Mouse (Mus musculus): Measurements from ENCODE around the gene Lipm. TPM values are rescaled to one million over a fixed set of nuclear protein-coding genes. Genes with fewer than 3 reads are reported as not detected.

Lipm gene
- polyA plus RNA-seq (2014; fragmentation: Nextera tagmentation; extraction: Ambion mirVana): not detected in 2 replicates

GRCm38 (mm10) chr19:34100633-34101032 lies at the start of gene Lipm:
Gene Lipm, plus strand, starts transcription at chr19:34100933.
- Histone ChIP-seq H3K36me3 (ENCODE audit: insufficient read depth) (no peaks in the 10 kb centered on the region), H3K4me3 (ENCODE audit: low read depth, low read length) (no peak within 1 kb of the TSS), H3K9ac (no peak within 1 kb of the TSS), H3K9me3 (ENCODE audit: low read depth, low read length) (no peaks in the 10 kb centered on the region), H3K27ac (ENCODE audit: low read depth) (no peak within 1 kb of the TSS), H3K4me2 (no peak within 1 kb of the TSS), H3K4me1 (ENCODE audit: insufficient read depth) (no peaks in the 10 kb centered on the region), H3K27me3 (ENCODE audit: insufficient read depth, low read length) (no peaks in the 10 kb centered on the region)
- DNase-seq (no peak), ATAC-seq (ENCODE audit: insufficient read depth) (no peak)
- TF ChIP-seq CTCF (IDR thresholded peaks at IDR 0.05; ENCODE audit: low read depth): no peak
- WGBS: 83% methylated on average over 4 of the region's 4 CpGs

GRCm38 (mm10) chr19:34051502-34051901 lies 49.2 kb upstream of the Lipm start:
- Histone ChIP-seq H3K9me3 (ENCODE audit: low read depth, low read length) (no peaks in the 10 kb centered on the region), H3K27me3 (ENCODE audit: insufficient read depth, low read length) (no peaks in the 10 kb centered on the region), H3K36me3 (ENCODE audit: insufficient read depth) (no peaks in the 10 kb centered on the region), H3K9ac (no peak overlapping the region), H3K4me3 (ENCODE audit: low read depth, low read length) (no peak overlapping the region), H3K4me1 (ENCODE audit: insufficient read depth) (no peaks in the 10 kb centered on the region), H3K4me2 (no peak overlapping the region), H3K27ac (ENCODE audit: low read depth) (no peak overlapping the region)
- 76% methylated on average over 3 of the region's 3 CpGs for WGBS
- TF ChIP-seq CTCF (IDR thresholded peaks at IDR 0.05; ENCODE audit: low read depth): no peak
- ATAC-seq (ENCODE audit: insufficient read depth) (no peak), DNase-seq (no peak)

GRCm38 (mm10) chr19:34063547-34063946 lies 37.2 kb upstream of the Lipm start:
- H3K36me3 ChIP-seq (ENCODE audit: insufficient read depth): no peaks in the 10 kb centered on the region
- no peak overlapping the region for H3K9ac ChIP-seq
- no peak for TF ChIP-seq CTCF (IDR thresholded peaks at IDR 0.05; ENCODE audit: low read depth)
- 30% methylated on average over 1 of the region's 1 CpGs for WGBS
- no peaks in the 10 kb centered on the region for H3K4me1 ChIP-seq (ENCODE audit: insufficient read depth)
- H3K27me3 ChIP-seq (ENCODE audit: insufficient read depth, low read length): no peaks in the 10 kb centered on the region
- no peak overlapping the region for H3K27ac ChIP-seq (ENCODE audit: low read depth)
- no peak overlapping the region for H3K4me2 ChIP-seq
- DNase-seq (no peak), ATAC-seq (ENCODE audit: insufficient read depth) (no peak)
- no peaks in the 10 kb centered on the region for H3K9me3 ChIP-seq (ENCODE audit: low read depth, low read length)
- no peak overlapping the region for H3K4me3 ChIP-seq (ENCODE audit: low read depth, low read length)

GRCm38 (mm10) chr19:34064059-34064458 lies 36.7 kb upstream of the Lipm start:
- no peak overlapping the region for H3K27ac ChIP-seq (ENCODE audit: low read depth)
- 84% methylated on average over 4 of the region's 4 CpGs for WGBS
- no peaks in the 10 kb centered on the region for H3K4me1 ChIP-seq (ENCODE audit: insufficient read depth)
- H3K4me2 ChIP-seq: no peak overlapping the region
- H3K36me3 ChIP-seq (ENCODE audit: insufficient read depth): no peaks in the 10 kb centered on the region
- no peak overlapping the region for H3K4me3 ChIP-seq (ENCODE audit: low read depth, low read length)
- no peak for DNase-seq
- no peaks in the 10 kb centered on the region for H3K27me3 ChIP-seq (ENCODE audit: insufficient read depth, low read length)
- H3K9me3 ChIP-seq (ENCODE audit: low read depth, low read length): no peaks in the 10 kb centered on the region
- TF ChIP-seq CTCF (IDR thresholded peaks at IDR 0.05; ENCODE audit: low read depth): no peak
- ATAC-seq (ENCODE audit: insufficient read depth): no peak
- H3K9ac ChIP-seq: no peak overlapping the region

- DNase-seq (no peak), ATAC-seq (ENCODE audit: insufficient read depth) (no peak)
- Histone ChIP-seq H3K4me3 (ENCODE audit: low read depth, low read length) (no peak within 1 kb of the TSS), H3K27me3 (ENCODE audit: insufficient read depth, low read length) (no peaks in the 10 kb centered on the region), H3K9me3 (ENCODE audit: low read depth, low read length) (no peaks in the 10 kb centered on the region), H3K4me1 (ENCODE audit: insufficient read depth) (no peaks in the 10 kb centered on the region), H3K27ac (ENCODE audit: low read depth) (no peak within 1 kb of the TSS), H3K36me3 (ENCODE audit: insufficient read depth) (no peaks in the 10 kb centered on the region), H3K4me2 (no peak within 1 kb of the TSS), H3K9ac (no peak within 1 kb of the TSS)
- no peak for TF ChIP-seq CTCF (IDR thresholded peaks at IDR 0.05; ENCODE audit: low read depth)
- WGBS: 84% methylated on average over 9 of the region's 9 CpGs
Observed at GRCm38 (mm10) chr19:34066779-34067472, 33.8 kb upstream of the Lipm start, which contains the start of gene Lipn. Gene Lipn, plus strand, starts transcription at chr19:34067358.

- no peak for DNase-seq
- Histone ChIP-seq H3K27me3 (ENCODE audit: insufficient read depth, low read length) (no peaks in the 10 kb centered on the region), H3K4me2 (no peak overlapping the region), H3K4me3 (ENCODE audit: low read depth, low read length) (no peak overlapping the region), H3K9me3 (ENCODE audit: low read depth, low read length) (no peaks in the 10 kb centered on the region), H3K27ac (ENCODE audit: low read depth) (no peak overlapping the region), H3K9ac (no peak overlapping the region), H3K36me3 (ENCODE audit: insufficient read depth) (no peaks in the 10 kb centered on the region), H3K4me1 (ENCODE audit: insufficient read depth) (no peaks in the 10 kb centered on the region)
- ATAC-seq (ENCODE audit: insufficient read depth): no peak
- no peak for TF ChIP-seq CTCF (IDR thresholded peaks at IDR 0.05; ENCODE audit: low read depth)
Observed at GRCm38 (mm10) chr19:34074239-34074638, 26.5 kb upstream of the Lipm start.

GRCm38 (mm10) chr19:34078130-34078529 lies 22.6 kb upstream of the Lipm start:
- Histone ChIP-seq H3K27ac (ENCODE audit: low read depth) (no peak overlapping the region), H3K4me1 (ENCODE audit: insufficient read depth) (no peaks in the 10 kb centered on the region), H3K4me3 (ENCODE audit: low read depth, low read length) (no peak overlapping the region), H3K4me2 (no peak overlapping the region), H3K27me3 (ENCODE audit: insufficient read depth, low read length) (no peaks in the 10 kb centered on the region), H3K36me3 (ENCODE audit: insufficient read depth) (no peaks in the 10 kb centered on the region), H3K9ac (no peak overlapping the region), H3K9me3 (ENCODE audit: low read depth, low read length) (no peaks in the 10 kb centered on the region)
- DNase-seq (no peak), ATAC-seq (ENCODE audit: insufficient read depth) (no peak)
- WGBS: 44% methylated on average over 2 of the region's 2 CpGs
- TF ChIP-seq CTCF (IDR thresholded peaks at IDR 0.05; ENCODE audit: low read depth): no peak

Measured in lung, embryonic 14.5 days (tissue).